Mouse (Mus musculus) olfactory bulb, adult 2 months (tissue): ENCODE measurements around the gene C1ra.

Experiments used
- CTCF ChIP-seq: fragments of 200-500 bp; IDR thresholded peaks from 2 replicates; pipeline ENCODE4 v1.5.1; 2012; ENCODE audit warnings: low read depth, mild to moderate bottlenecking, low read length, moderate library complexity; ENCODE audit not compliant: insufficient read depth
- POLR2A ChIP-seq: fragments of 200-500 bp; IDR thresholded peaks from 2 replicates; pipeline ENCODE4 v1.6.1; 2012; ENCODE audit warnings: mild to moderate bottlenecking, low read depth, low read length, moderate library complexity; ENCODE audit not compliant: insufficient read depth

DNA sequence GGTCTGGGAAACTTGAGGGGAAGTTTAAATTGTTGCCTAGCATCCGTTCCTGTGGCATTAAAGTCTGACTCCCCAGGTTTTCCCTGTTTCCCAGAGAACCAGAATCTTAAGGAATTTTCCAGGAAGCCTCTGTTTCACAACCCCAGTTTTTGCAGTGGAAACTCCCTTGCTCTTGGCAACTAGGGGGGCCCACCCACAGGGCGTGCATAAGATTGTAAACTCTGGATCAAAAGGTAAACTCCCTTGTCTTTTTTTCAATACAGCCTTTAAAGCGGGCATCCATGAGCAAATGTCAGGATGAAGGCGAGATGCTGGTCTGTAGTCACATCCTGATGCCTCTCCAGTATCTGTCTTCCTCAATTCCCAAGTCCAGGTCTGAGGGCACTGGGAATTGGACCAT lies 10.7 kb upstream of the C1ra start:
- TF ChIP-seq POLR2A (no peak), CTCF (no peak)
